Mouse (Mus musculus) liver, adult 2 months (tissue): ENCODE measurements around the gene Ptprq. TPM values are rescaled to one million over a fixed set of nuclear protein-coding genes. Genes with fewer than 3 reads are reported as not detected.

Experiments used
- DNase-seq: peaks from one replicate; pipeline ENCODE4 v3.0.0-alpha.2; 2011; ENCODE audit warnings: low read depth, low spot score; ENCODE audit errors: extremely low read depth
- H3K27ac ChIP-seq: fragments of 200-500 bp; replicated peaks from 2 replicates; pipeline ENCODE4 v1.5.1; 2012; ENCODE audit warnings: low read depth, mild to moderate bottlenecking, control low read depth, inconsistent platforms, low read length; ENCODE audit not compliant: insufficient read depth
- H3K27me3 ChIP-seq: fragments of 200-500 bp; 2 replicates; pipeline ENCODE4 v1.6.1; 2012; ENCODE audit warnings: mild to moderate bottlenecking, moderate library complexity, low read length, inconsistent platforms; ENCODE audit not compliant: control insufficient read depth, insufficient read depth
- H3K36me3 ChIP-seq: fragments of 200-500 bp; 2 replicates; pipeline ENCODE4 v1.6.1; 2012; ENCODE audit warnings: low read length, inconsistent platforms; ENCODE audit not compliant: control insufficient read depth, insufficient read depth
- H3K4me1 ChIP-seq: fragments of 200-500 bp; 2 replicates; pipeline ENCODE4 v1.6.1; 2011; ENCODE audit warnings: low read length; ENCODE audit not compliant: control insufficient read depth, insufficient read depth
- H3K4me3 ChIP-seq: fragments of 200-500 bp; 2 replicates; pipeline ENCODE4 v1.5.1; 2011; ENCODE audit warnings: low read depth, mild to moderate bottlenecking, control low read depth, low read length, moderate library complexity; ENCODE audit not compliant: insufficient read depth
- H3K79me2 ChIP-seq: fragments of 200-500 bp; 2 replicates; pipeline ENCODE4 v1.6.1; 2012; ENCODE audit warnings: inconsistent platforms, mild to moderate bottlenecking, low read length, moderate library complexity; ENCODE audit not compliant: control insufficient read depth, insufficient read depth
- H3K9ac ChIP-seq: fragments of 200-500 bp; 2 replicates; pipeline ENCODE4 v1.6.1; 2012; ENCODE audit warnings: low read depth, mild to moderate bottlenecking, control low read depth, inconsistent platforms, low read length
- CTCF ChIP-seq: fragments of 200-500 bp; IDR thresholded peaks from 2 replicates; pipeline ENCODE4 v1.5.1; 2011; ENCODE audit warnings: low read depth, low read length, control low read depth
- POLR2A ChIP-seq: fragments of 200-500 bp; IDR thresholded peaks from 2 replicates; pipeline ENCODE4 v1.6.1; 2011; ENCODE audit warnings: low read length, control low read depth; ENCODE audit not compliant: insufficient read depth; ENCODE audit errors: extremely low read depth
- WGBS: fragments of 180-500 bp; shearing (Covaris S2); methylation state at CpG from one replicate; pipeline ENCODE4 v1.1.7; 2018; 5-methylcytosine and 5-hydroxymethylcytosine counted together
- polyA plus RNA-seq: library from polyadenylated mRNA; depleted of rRNA; stranded (reverse); fragments of >200 nt; gene quantifications from 2 replicates; pipeline ENCODE4 v1.2.3, GENCODE M21; 2012
- total RNA-seq: library from RNA; depleted of rRNA; stranded (reverse); fragments of >200 nt; gene quantifications from 2 replicates; pipeline ENCODE4 v1.2.3, GENCODE M21; 2014

The Ptprq gene
- total and polyA plus RNA-seq, 2 experiments = under 0.01 TPM; not detected in 1

DNA sequence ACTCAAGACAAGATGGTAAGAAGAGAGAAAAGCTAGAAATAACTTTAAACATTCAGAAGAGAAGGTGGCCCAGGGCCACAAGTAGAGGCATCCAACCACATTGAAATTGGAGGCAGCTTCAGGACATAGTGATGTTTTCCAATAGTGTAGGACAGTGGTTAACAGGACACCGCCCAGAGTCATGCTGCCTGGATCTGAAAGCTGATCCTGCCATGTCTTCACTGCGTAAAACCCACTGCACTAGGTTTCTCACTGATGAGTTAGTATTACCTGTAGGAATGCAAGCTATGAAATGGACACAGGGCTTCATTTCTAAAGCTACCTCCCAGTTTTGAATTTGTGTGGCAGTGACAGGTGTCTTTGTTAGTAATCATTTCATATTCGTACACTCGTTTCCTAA, 151.6 kb downstream of the Ptprq start:
- WGBS = 90% methylated on average over 4 of the region's 4 CpGs
- no peaks in the 10 kb centered on the region for H3K27me3 ChIP-seq
- TF ChIP-seq POLR2A (no peak), CTCF (no peak)
- no peaks in the 10 kb centered on the region for H3K36me3 ChIP-seq
- no peaks in the 10 kb centered on the region for H3K79me2 ChIP-seq
- no peak for DNase-seq
- no peak overlapping the region for H3K27ac ChIP-seq
- no peaks in the 10 kb centered on the region for H3K4me1 ChIP-seq
- H3K4me3 ChIP-seq = no peak overlapping the region
- H3K9ac ChIP-seq = no peak overlapping the region

DNA sequence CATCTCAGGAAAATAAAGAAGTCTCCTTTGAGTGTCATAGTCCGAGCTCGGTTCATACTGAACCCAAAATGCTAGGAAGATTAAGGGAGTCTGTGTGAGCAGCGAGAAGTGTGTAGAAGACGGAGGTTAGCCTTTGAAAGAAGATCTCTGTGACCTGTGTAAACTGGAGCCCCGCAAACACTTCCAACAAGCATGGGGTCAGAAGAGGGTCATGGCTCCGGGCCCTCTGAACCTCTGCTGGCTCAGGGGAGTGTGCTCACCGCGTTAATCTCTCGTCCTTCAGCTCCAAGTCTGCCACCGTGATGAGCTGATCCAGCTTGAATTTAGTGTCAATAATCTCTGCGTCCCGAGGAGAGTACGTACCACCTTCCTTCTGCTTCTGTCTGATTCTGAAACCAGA, 157.0 kb downstream of the Ptprq start:
- H3K36me3 ChIP-seq = no peaks in the 10 kb centered on the region
- 13% methylated on average over 13 of the region's 13 CpGs for WGBS
- H3K27me3 ChIP-seq = no peaks in the 10 kb centered on the region
- TF ChIP-seq CTCF (no peak), POLR2A (no peak)
- no peak for DNase-seq
- H3K79me2 ChIP-seq = no peaks in the 10 kb centered on the region
- H3K4me1 ChIP-seq = no peaks in the 10 kb centered on the region
- H3K4me3 ChIP-seq = no peak overlapping the region
- H3K9ac ChIP-seq = no peak overlapping the region
- H3K27ac ChIP-seq = no peak overlapping the region

DNA sequence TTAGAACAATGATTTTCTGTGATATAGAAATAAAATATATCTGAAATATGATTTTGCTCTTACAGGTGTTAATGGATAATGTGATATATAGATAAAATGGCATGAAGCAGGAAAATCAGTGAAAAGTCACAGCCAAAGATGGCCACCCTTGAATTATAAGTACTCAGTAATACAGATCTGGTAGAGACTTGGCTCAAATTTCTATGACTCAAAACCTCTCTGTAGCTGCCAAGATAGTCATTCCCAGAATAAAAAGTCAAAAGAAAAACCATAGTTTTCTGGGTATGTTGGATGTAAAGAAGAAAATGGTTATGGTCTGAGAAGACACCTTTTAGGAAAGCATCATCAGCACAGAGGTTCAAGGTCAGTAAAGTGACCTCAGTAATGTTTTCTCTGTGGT, 159.0 kb downstream of the Ptprq start:
- no peak for TF ChIP-seq POLR2A
- TF ChIP-seq CTCF = no peak
- Histone ChIP-seq H3K4me1 (no peaks in the 10 kb centered on the region), H3K36me3 (no peaks in the 10 kb centered on the region), H3K4me3 (no peak overlapping the region), H3K79me2 (no peaks in the 10 kb centered on the region), H3K27ac (no peak overlapping the region), H3K27me3 (no peaks in the 10 kb centered on the region), H3K9ac (no peak overlapping the region)
- no peak for DNase-seq

DNA sequence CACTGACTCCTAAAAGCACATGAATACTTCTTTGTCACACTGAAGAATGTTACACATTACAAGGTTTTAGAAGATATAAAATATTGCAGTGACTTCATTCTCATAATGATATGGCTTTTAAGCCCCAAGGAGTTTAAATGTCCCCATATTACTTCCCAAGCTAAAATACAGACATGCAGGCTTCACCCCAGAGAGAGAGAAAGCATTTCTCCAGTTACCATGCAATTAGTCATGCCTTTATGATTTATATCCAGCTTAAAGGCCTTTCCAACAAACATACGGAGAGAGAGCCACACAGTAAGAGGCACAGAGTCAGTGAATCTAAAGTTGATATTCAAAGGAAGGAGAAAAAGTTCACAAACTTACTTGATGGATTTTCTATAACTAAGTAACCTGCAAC, 176.8 kb downstream of the Ptprq start:
- Histone ChIP-seq H3K4me3 (no peak overlapping the region), H3K27ac (no peak overlapping the region), H3K79me2 (no peaks in the 10 kb centered on the region), H3K36me3 (no peaks in the 10 kb centered on the region), H3K9ac (no peak overlapping the region), H3K27me3 (no peaks in the 10 kb centered on the region), H3K4me1 (no peaks in the 10 kb centered on the region)
- DNase-seq = no peak
- 57% methylated on average over 1 of the region's 1 CpGs for WGBS
- TF ChIP-seq POLR2A (no peak), CTCF (no peak)

DNA sequence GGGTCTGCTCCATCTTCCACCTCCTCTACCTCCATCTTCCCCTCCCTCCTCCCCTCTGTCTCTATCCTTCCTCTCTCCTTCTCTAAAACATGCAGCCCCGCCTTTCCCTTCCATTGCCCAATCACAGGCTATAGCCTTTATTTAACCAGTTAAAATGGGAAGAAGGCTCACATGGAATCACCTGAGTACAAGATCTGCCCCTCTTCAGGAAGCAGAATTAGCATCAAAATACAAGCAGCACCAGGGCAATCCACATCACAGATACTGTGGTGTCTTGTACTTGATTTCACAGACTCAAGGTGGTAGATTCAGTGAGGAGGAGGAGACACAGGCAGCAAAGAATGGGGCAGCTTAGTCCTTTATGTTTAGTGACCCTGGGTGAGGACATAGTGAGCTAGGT, 191.1 kb downstream of the Ptprq start:
- H3K27me3 ChIP-seq = no peaks in the 10 kb centered on the region
- no peaks in the 10 kb centered on the region for H3K36me3 ChIP-seq
- no peak overlapping the region for H3K4me3 ChIP-seq
- DNase-seq = no peak
- 67% methylated on average over 1 of the region's 1 CpGs for WGBS
- no peaks in the 10 kb centered on the region for H3K4me1 ChIP-seq
- no peaks in the 10 kb centered on the region for H3K79me2 ChIP-seq
- no peak overlapping the region for H3K27ac ChIP-seq
- TF ChIP-seq POLR2A (no peak), CTCF (no peak)
- no peak overlapping the region for H3K9ac ChIP-seq

DNA sequence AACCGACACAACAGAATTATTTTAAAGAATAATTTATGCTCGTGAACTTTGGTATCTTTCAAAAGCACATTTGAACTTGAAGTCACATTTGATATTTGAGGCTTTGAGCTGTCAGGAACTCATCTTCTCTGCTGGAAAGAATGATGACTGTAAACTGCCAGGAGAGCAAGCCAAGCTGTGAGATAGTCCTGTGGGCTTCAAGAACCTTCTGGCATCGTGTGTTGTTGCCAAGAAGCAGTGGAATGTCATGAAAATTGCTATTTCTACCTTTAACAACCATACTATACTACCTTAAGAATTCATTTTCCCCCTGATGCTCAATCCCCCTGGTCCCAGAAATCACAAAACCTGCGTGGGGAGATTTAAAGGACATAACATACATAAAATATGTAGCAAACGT, 200.6 kb downstream of the Ptprq start:
- H3K79me2 ChIP-seq = no peaks in the 10 kb centered on the region
- H3K36me3 ChIP-seq = no peaks in the 10 kb centered on the region
- 68% methylated on average over 5 of the region's 5 CpGs for WGBS
- no peaks in the 10 kb centered on the region for H3K27me3 ChIP-seq
- no peak overlapping the region for H3K27ac ChIP-seq
- DNase-seq = no peak
- TF ChIP-seq CTCF = no peak
- no peak for TF ChIP-seq POLR2A
- no peak overlapping the region for H3K9ac ChIP-seq
- H3K4me3 ChIP-seq = no peak overlapping the region
- no peaks in the 10 kb centered on the region for H3K4me1 ChIP-seq
